Mouse (Mus musculus): ENCODE data around the gene Larp1b. TPM values are rescaled to one million over a fixed set of nuclear protein-coding genes. Genes with fewer than 3 reads are reported as not detected.
"Not testable (repeated sequence)": the region's sequence is repeated elsewhere in the genome, so short reads cannot be mapped to it uniquely, and the experiment has no call there.

Larp1b gene
- polyA plus RNA-seq (2015; fragmentation: Nextera tagmentation; extraction: Ambion mirVana), result 4.1 and 5.2 TPM in 2 replicates

DNA sequence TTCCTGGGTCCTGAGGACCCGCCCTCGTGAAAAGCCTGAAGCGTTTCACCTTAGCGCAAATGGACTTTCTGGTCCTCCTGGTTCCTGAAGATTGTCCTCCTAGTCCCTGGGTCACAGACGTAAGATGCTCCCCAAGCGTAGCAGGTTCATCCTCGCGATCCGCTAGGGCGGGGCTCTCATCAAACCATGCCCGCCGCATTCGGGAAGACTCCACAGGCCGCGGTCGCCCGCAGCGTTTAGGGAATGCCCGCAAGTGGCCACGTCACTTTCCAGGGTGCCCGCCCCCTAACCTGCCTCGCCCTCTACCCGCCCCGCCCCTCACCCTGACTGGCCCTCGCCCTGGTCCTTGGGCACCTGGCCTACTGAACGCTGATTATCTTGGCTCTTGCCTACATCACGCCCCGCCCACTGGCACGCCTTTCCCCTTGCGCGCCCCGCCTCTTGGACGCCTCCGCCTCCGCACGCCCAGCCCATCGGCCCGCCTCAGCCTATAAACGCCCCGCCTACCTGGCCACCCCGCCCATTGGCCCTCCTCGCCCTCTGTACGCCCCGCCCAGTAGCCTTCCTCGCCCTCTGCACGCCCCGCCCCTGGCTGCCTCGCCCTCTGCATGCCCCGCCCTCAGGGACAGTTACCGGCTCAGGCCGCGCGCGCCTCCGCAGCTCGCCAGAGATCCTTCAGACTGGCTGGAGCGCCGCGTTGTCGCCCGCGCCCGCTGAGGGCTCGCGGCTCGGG is at the start of gene Larp1b:
Gene Larp1b, plus strand, starts transcription at position 659 of the 733 bp plus-strand sequence.
- ATAC-seq, result peak; percentile 96

DNA sequence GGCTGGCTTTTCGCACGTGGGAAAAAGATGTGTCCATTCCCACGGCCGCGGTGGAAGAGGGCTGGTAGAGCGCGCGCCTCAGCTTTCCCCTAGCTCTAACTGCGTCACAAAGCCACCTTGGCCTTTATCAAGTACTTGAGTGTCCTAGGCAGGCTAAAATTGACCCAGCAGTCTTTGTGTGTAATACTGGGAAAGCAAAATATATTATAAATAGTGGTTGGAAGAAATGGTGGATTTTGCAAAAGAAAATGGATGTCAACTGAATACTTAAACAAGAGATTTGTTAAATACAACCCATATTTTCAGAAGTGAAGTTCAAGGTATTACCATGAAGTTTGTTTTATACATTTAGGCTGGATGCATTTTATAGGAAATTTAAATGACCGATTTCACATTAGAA is 47.2 kb upstream of the Larp1b start, which contains the start of gene 1700034I23Rik:
Gene 1700034I23Rik, minus strand, starts transcription at position 101 of the 400 bp plus-strand sequence.
- H3K9me3 ChIP-seq (replicated peaks; ENCODE audit: control insufficient read depth, low read length, poor library complexity, severe bottlenecking); H3K4me3 ChIP-seq (ENCODE audit: low read depth, low read length); H3K27me3 ChIP-seq (ENCODE audit: control insufficient read depth, insufficient read depth, low read depth, low read length); H3K4me2 ChIP-seq (ENCODE audit: low read length); H3K4me1 ChIP-seq (ENCODE audit: control insufficient read depth, insufficient read depth, low read length); ATAC-seq; H3K27ac ChIP-seq (ENCODE audit: low read length); H3K36me3 ChIP-seq (ENCODE audit: control insufficient read depth, insufficient read depth, low read length); H3K9ac ChIP-seq (ENCODE audit: low read depth, low read length): not testable (repeated sequence)
- 88% methylated on average over 2 of the region's 10 CpGs for WGBS

More for the DNA sequence above, at the start of gene Larp1b:
- Histone ChIP-seq H3K4me3 (ENCODE audit: low read depth, low read length) (peak within 1 kb of the TSS; percentile 81), H3K9ac (ENCODE audit: low read depth, low read length) (peak within 1 kb of the TSS; percentile 81), H3K27ac (ENCODE audit: low read length) (peak within 1 kb of the TSS; percentile 76), H3K36me3 (ENCODE audit: control insufficient read depth, insufficient read depth, low read length) (no peaks in the 10 kb centered on the region), H3K4me1 (ENCODE audit: control insufficient read depth, insufficient read depth, low read length) (peaks cover 11% of the 10 kb centered on the region), H3K4me2 (ENCODE audit: low read length) (peak within 1 kb of the TSS; percentile 78), H3K9me3 (replicated peaks; ENCODE audit: control insufficient read depth, low read length, poor library complexity, severe bottlenecking) (no peaks in the 10 kb centered on the region), H3K27me3 (ENCODE audit: control insufficient read depth, insufficient read depth, low read depth, low read length) (peaks cover 4% of the 10 kb centered on the region)
- under 1% methylated on average over 60 of the region's 66 CpGs for WGBS

DNA sequence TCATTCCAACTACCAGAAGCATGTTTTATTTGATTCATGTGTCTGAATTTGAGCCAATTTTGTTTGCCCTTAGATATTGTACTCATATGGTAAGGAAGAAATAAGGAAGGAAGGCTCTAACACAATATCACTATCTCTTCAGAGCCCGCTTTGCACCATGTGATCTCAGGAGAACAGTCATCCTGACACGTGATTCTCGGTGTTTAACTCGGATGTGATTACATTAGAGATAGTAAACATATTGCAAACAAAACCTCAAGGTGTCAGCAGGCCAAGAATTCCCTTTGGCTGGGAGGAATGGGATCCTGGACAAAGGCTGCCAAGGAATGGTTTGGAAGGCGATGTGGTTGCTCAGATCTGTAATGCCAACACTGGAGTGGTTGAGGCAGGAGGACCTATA is 11.4 kb upstream of the Larp1b start:
- ATAC-seq, result no peak
- H3K27me3 ChIP-seq (ENCODE audit: control insufficient read depth, insufficient read depth, low read depth, low read length), result no peaks in the 10 kb centered on the region
- no peak overlapping the region for H3K4me2 ChIP-seq (ENCODE audit: low read length)
- 90% methylated on average over 5 of the region's 5 CpGs for WGBS
- H3K4me1 ChIP-seq (ENCODE audit: control insufficient read depth, insufficient read depth, low read length), result no peaks in the 10 kb centered on the region
- no peak overlapping the region for H3K9ac ChIP-seq (ENCODE audit: low read depth, low read length)
- H3K27ac ChIP-seq (ENCODE audit: low read length), result no peak overlapping the region
- no peak overlapping the region for H3K4me3 ChIP-seq (ENCODE audit: low read depth, low read length)
- peaks cover 11% of the 10 kb centered on the region for H3K36me3 ChIP-seq (ENCODE audit: control insufficient read depth, insufficient read depth, low read length)
- no peaks in the 10 kb centered on the region for H3K9me3 ChIP-seq (replicated peaks; ENCODE audit: control insufficient read depth, low read length, poor library complexity, severe bottlenecking)

DNA sequence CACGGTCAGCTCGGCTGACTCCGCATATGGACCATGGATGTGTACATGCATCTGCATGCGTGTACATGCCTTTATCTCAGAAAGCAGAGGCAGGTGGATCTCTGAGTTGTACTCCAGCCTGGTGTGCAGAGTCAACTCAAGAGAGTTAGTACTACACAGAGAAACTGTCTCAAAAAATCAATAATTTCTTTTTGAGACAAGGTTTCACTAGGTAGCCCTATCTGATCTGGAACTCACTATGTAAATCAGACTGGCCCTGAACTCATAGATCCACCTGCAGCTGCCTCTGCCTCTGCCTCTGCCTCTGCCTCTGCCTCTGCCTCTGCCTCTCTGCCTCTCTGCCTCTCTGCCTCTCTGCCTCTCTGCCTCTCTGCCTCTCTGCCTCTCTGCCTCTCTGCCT is 11.0 kb upstream of the Larp1b start:
- Histone ChIP-seq H3K4me1 (ENCODE audit: control insufficient read depth, insufficient read depth, low read length) (no peaks in the 10 kb centered on the region), H3K4me3 (ENCODE audit: low read depth, low read length) (no peak overlapping the region), H3K27ac (ENCODE audit: low read length) (no peak overlapping the region), H3K27me3 (ENCODE audit: control insufficient read depth, insufficient read depth, low read depth, low read length) (no peaks in the 10 kb centered on the region), H3K4me2 (ENCODE audit: low read length) (no peak overlapping the region), H3K9me3 (replicated peaks; ENCODE audit: control insufficient read depth, low read length, poor library complexity, severe bottlenecking) (no peaks in the 10 kb centered on the region), H3K9ac (ENCODE audit: low read depth, low read length) (no peak overlapping the region), H3K36me3 (ENCODE audit: control insufficient read depth, insufficient read depth, low read length) (peaks cover 8% of the 10 kb centered on the region)
- no peak for ATAC-seq
- 97% methylated on average over 4 of the region's 4 CpGs for WGBS

DNA sequence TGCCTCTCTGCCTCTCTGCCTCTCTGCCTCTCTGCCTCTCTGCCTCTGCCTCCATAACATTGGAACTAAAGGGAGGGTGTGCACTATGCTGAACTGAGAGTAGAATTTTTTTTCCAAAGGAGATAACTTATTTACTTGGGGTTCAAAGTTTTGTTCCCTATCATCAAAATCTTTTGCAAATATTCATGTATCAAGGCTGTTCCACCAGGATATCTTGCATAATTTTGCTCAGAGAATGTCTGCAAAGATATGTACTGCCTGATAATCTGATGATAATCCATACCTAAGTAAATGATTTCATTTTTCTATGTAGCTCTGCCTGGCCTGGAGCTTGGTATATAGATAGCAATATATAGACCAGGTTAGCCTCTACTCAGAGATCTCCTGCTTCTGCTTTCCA is 10.6 kb upstream of the Larp1b start:
- no peaks in the 10 kb centered on the region for H3K9me3 ChIP-seq (replicated peaks; ENCODE audit: control insufficient read depth, low read length, poor library complexity, severe bottlenecking)
- H3K27me3 ChIP-seq (ENCODE audit: control insufficient read depth, insufficient read depth, low read depth, low read length), result no peaks in the 10 kb centered on the region
- ATAC-seq, result no peak
- no peak overlapping the region for H3K27ac ChIP-seq (ENCODE audit: low read length)
- peaks cover 4% of the 10 kb centered on the region; the same call in 1 of the 2 replicates for H3K36me3 ChIP-seq (ENCODE audit: control insufficient read depth, insufficient read depth, low read length)
- no peak overlapping the region for H3K9ac ChIP-seq (ENCODE audit: low read depth, low read length)
- H3K4me1 ChIP-seq (ENCODE audit: control insufficient read depth, insufficient read depth, low read length), result no peaks in the 10 kb centered on the region
- no peak overlapping the region for H3K4me3 ChIP-seq (ENCODE audit: low read depth, low read length)
- no peak overlapping the region for H3K4me2 ChIP-seq (ENCODE audit: low read length)

DNA sequence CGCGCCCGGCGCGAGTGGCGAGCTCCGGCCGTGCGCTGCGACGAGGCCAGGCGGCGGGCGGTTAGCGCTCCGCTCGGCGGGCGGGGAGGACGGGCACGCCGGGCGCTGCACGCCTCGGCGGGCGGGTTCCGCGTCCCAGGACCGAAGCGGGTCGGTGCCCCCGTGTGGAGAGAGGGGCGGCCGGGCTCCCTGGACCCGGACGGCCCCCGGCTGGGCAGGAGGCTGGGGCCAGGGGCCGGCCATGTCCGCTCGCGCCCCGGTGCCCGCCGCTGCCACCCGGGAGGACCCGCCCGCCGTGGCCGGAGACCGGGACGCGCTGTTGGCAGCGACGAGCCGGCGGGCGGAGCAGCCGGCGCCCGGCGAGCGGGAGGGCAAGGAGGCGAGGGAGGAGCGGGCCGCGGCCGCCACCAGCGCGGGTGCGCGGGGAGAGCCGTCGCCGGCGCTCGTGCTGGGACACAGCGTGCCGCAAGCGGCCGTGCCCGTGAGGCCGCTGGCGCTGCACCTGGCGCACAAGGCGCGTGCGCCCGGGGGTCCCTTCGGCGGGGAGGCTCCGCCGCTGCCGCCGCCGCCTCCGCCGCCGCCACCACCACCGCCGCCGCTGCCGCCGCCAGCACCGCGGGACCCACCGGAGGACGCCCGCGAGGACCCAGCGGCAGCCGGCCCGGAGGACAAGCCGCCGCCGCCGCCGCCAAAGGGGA is 424 bp downstream of the Larp1b start:
- peak overlapping the region; percentile 78 for H3K4me2 ChIP-seq (ENCODE audit: low read length)
- peaks cover 11% of the 10 kb centered on the region for H3K4me1 ChIP-seq (ENCODE audit: control insufficient read depth, insufficient read depth, low read length)
- peak overlapping the region; percentile 81 for H3K9ac ChIP-seq (ENCODE audit: low read depth, low read length)
- under 1% methylated on average over 38 of the region's 118 CpGs for WGBS
- no peaks in the 10 kb centered on the region for H3K36me3 ChIP-seq (ENCODE audit: control insufficient read depth, insufficient read depth, low read length)
- H3K27me3 ChIP-seq (ENCODE audit: control insufficient read depth, insufficient read depth, low read depth, low read length), result peaks cover 4% of the 10 kb centered on the region
- peak; percentile 67 for ATAC-seq
- H3K4me3 ChIP-seq (ENCODE audit: low read depth, low read length), result peak overlapping the region; percentile 81
- H3K27ac ChIP-seq (ENCODE audit: low read length), result peak overlapping the region; percentile 76
- H3K9me3 ChIP-seq (replicated peaks; ENCODE audit: control insufficient read depth, low read length, poor library complexity, severe bottlenecking), result no peaks in the 10 kb centered on the region

DNA sequence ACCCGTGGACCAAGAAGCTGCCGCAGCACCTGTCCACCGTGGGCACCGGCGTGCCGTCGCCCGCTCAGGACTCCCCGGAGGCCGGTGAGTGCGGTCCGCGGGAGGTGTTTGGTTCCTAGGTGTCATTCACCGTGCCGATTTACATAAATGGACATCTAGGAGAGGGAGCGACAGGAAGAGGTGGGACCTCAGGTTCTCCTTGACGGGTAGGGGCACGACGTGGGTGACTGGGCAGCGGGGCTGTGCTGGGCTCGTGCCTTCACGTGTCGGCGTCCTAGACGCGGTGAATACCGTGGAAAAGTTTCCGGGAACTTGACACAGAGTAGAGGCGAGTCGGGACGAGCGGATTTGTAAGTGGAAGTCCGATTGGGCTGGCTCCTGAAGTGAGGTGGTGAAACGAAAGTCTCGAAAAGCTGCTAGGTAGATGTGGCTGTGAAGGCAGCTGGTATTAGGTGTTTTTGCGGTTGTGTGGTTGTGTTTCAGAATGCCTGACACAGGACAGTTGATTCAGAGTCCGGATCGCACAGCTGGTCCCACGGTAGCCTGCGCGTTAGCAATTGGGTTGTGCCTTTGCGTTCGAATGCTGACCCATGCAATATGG is 1.1 kb downstream of the Larp1b start:
- H3K4me2 ChIP-seq (ENCODE audit: low read length), result peak overlapping the region; percentile 78
- under 1% methylated on average over 43 of the region's 43 CpGs for WGBS
- peaks cover 11% of the 10 kb centered on the region for H3K4me1 ChIP-seq (ENCODE audit: control insufficient read depth, insufficient read depth, low read length)
- H3K4me3 ChIP-seq (ENCODE audit: low read depth, low read length), result peak overlapping the region; percentile 81
- peak overlapping the region; percentile 76 for H3K27ac ChIP-seq (ENCODE audit: low read length)
- H3K9ac ChIP-seq (ENCODE audit: low read depth, low read length), result peak overlapping the region; percentile 81
- no peaks in the 10 kb centered on the region for H3K9me3 ChIP-seq (replicated peaks; ENCODE audit: control insufficient read depth, low read length, poor library complexity, severe bottlenecking)
- H3K36me3 ChIP-seq (ENCODE audit: control insufficient read depth, insufficient read depth, low read length), result no peaks in the 10 kb centered on the region
- 0 out of 2 replicates have a peak, but pooled peaks have one; percentile 1 for ATAC-seq
- peaks cover 4% of the 10 kb centered on the region for H3K27me3 ChIP-seq (ENCODE audit: control insufficient read depth, insufficient read depth, low read depth, low read length)

DNA sequence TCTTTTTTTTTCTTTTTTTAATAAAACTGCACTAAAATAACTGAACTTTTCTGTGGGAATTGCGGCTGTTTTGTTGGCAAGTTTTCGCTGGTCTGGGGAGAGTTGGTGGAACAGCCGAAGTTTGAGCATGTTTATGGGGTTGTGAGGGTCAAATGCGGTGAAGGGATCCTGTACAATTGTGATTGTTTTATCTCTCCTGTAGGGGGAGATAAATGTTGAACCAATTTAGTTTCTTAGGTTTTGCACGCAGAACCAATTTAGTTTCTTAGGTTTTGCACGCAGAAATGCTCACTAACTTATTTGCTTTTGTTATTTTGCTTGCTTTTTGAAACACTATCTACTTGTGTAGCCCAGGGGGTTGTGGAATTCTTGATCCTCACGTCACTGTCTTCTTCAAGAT is 1.7 kb downstream of the Larp1b start:
- H3K27ac ChIP-seq (ENCODE audit: low read length), result no peak overlapping the region
- no peak overlapping the region for H3K9ac ChIP-seq (ENCODE audit: low read depth, low read length)
- 10% methylated on average over 7 of the region's 7 CpGs for WGBS

DNA sequence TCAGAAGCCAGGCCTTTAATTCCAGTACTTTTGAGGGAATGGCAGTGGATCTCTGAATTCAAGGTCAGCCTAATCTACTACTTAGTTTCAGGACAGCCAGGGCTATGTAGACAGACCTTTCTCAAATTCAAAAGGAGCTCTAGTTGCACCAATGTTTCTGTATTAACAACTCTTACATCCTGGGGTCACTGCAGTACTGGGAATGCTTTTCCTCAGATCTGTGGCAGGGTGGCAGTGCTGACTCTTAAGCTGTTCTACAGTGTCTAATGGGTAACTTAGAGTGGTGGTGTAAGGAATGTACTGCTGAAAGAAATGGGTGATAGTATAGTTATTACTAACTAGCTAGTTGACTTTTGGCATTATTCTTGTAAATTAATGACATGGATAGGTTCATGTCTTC is 3.0 kb downstream of the Larp1b start:
- Histone ChIP-seq H3K4me1 (ENCODE audit: control insufficient read depth, insufficient read depth, low read length) (peaks cover 11% of the 10 kb centered on the region), H3K4me3 (ENCODE audit: low read depth, low read length) (no peak overlapping the region), H3K9me3 (replicated peaks; ENCODE audit: control insufficient read depth, low read length, poor library complexity, severe bottlenecking) (no peaks in the 10 kb centered on the region), H3K27me3 (ENCODE audit: control insufficient read depth, insufficient read depth, low read depth, low read length) (peaks cover 4% of the 10 kb centered on the region), H3K4me2 (ENCODE audit: low read length) (no peak overlapping the region), H3K27ac (ENCODE audit: low read length) (no peak overlapping the region), H3K9ac (ENCODE audit: low read depth, low read length) (no peak overlapping the region), H3K36me3 (ENCODE audit: control insufficient read depth, insufficient read depth, low read length) (no peaks in the 10 kb centered on the region)
- ATAC-seq, result no peak

More for the DNA sequence above, 1.7 kb downstream of the Larp1b start:
- Histone ChIP-seq H3K27me3 (ENCODE audit: control insufficient read depth, insufficient read depth, low read depth, low read length) (peaks cover 4% of the 10 kb centered on the region), H3K4me3 (ENCODE audit: low read depth, low read length) (peak overlapping the region; percentile 81), H3K4me1 (ENCODE audit: control insufficient read depth, insufficient read depth, low read length) (peaks cover 11% of the 10 kb centered on the region), H3K4me2 (ENCODE audit: low read length) (peak overlapping the region; percentile 78), H3K36me3 (ENCODE audit: control insufficient read depth, insufficient read depth, low read length) (no peaks in the 10 kb centered on the region), H3K9me3 (replicated peaks; ENCODE audit: control insufficient read depth, low read length, poor library complexity, severe bottlenecking) (no peaks in the 10 kb centered on the region)
- ATAC-seq, result no peak
